Mouse (Mus musculus) midbrain, embryonic 10.5 days (tissue): ENCODE results near the gene S1pr4. TPM values are rescaled to one million over a fixed set of nuclear protein-coding genes. Genes with fewer than 3 reads are reported as not detected.

Experiments used
- DNase-seq: peaks from one replicate; pipeline ENCODE4 v3.0.0-alpha.2; 2017; ENCODE audit warnings: low spot score
- H3K27ac ChIP-seq: fragments of 300-500 bp; sonication (generic); replicated peaks from 2 replicates; pipeline ENCODE4 v1.5.1; 2016; ENCODE audit warnings: mild to moderate bottlenecking
- H3K27me3 ChIP-seq: fragments of 300-500 bp; sonication (generic); 2 replicates; pipeline ENCODE4 v1.6.1; 2016; ENCODE audit warnings: low read depth, mild to moderate bottlenecking; ENCODE audit not compliant: poor library complexity, severe bottlenecking
- H3K36me3 ChIP-seq: fragments of 300-500 bp; sonication (generic); 2 replicates; pipeline ENCODE4 v1.6.1; 2016; ENCODE audit warnings: mild to moderate bottlenecking, moderate library complexity
- H3K4me1 ChIP-seq: fragments of 300-500 bp; sonication (generic); 2 replicates; pipeline ENCODE4 v1.6.1; 2016
- H3K4me3 ChIP-seq: fragments of 300-500 bp; sonication (generic); 2 replicates; pipeline ENCODE4 v1.5.1; 2016; ENCODE audit warnings: mild to moderate bottlenecking, moderate library complexity
- H3K9me3 ChIP-seq: fragments of 300-500 bp; sonication (generic); replicated peaks from 2 replicates; pipeline ENCODE4 v1.6.1; 2016; ENCODE audit warnings: mild to moderate bottlenecking
- WGBS: fragments of 180-500 bp; shearing (Covaris S2); methylation state at CpG from one replicate; pipeline ENCODE4 v1.1.7; 2016; 5-methylcytosine and 5-hydroxymethylcytosine counted together
- polyA plus RNA-seq: library from polyadenylated mRNA; unstranded; fragments of >200 nt; fragmentation: Nextera tagmentation; extraction: Ambion mirVana; gene quantifications from 2 replicates; pipeline ENCODE4 v1.2.1, GENCODE M21; 2016

Gene S1pr4
- polyA plus RNA-seq, 1 experiment from 2014 or later, result 0.37 TPM

- Histone ChIP-seq H3K4me3 (peak within 1 kb of the TSS; percentile 65), H3K9me3 (no peaks in the 10 kb centered on the region), H3K27ac (peak within 1 kb of the TSS; percentile 90), H3K27me3 (no peaks in the 10 kb centered on the region), H3K4me1 (peaks cover 45% of the 10 kb centered on the region), H3K36me3 (peaks cover 28% of the 10 kb centered on the region)
- peak; percentile 98 for DNase-seq
- whole genome bisulfite sequencing, result under 1% methylated on average over 45 of the region's 45 CpGs
Measured at GRCm38 (mm10) chr10:81496264-81496901, 3.5 kb downstream of the S1pr4 start, which contains the start of gene Ncln. Ncln (minus strand) TSS chr10:81496392.

- H3K4me1 ChIP-seq, result peaks cover 45% of the 10 kb centered on the region
- no peaks in the 10 kb centered on the region for H3K9me3 ChIP-seq
- 2% methylated on average over 41 of the region's 41 CpGs for WGBS
- no peak for DNase-seq
- no peaks in the 10 kb centered on the region for H3K27me3 ChIP-seq
- H3K4me3 ChIP-seq, result peak overlapping the region; percentile 65
- H3K27ac ChIP-seq, result peak overlapping the region; percentile 90
- H3K36me3 ChIP-seq, result peaks cover 35% of the 10 kb centered on the region
Measured at GRCm38 (mm10) chr10:81495616-81496263, 4.2 kb downstream of the S1pr4 start.

GRCm38 (mm10) chr10:81495151-81495550 is 4.8 kb downstream of the S1pr4 start:
- WGBS, result 81% methylated on average over 6 of the region's 6 CpGs
- no peaks in the 10 kb centered on the region for H3K9me3 ChIP-seq
- peaks cover 45% of the 10 kb centered on the region for H3K4me1 ChIP-seq
- no peaks in the 10 kb centered on the region for H3K27me3 ChIP-seq
- peak overlapping the region; percentile 90 for H3K27ac ChIP-seq
- peaks cover 41% of the 10 kb centered on the region for H3K36me3 ChIP-seq
- peak overlapping the region; percentile 65 for H3K4me3 ChIP-seq
- no peak for DNase-seq

- DNase-seq, result no peak
- WGBS, result 91% methylated on average over 11 of the region's 11 CpGs
- no peak overlapping the region for H3K27ac ChIP-seq
- H3K4me1 ChIP-seq, result peaks cover 45% of the 10 kb centered on the region
- H3K27me3 ChIP-seq, result no peaks in the 10 kb centered on the region
- H3K9me3 ChIP-seq, result no peaks in the 10 kb centered on the region
- H3K4me3 ChIP-seq, result peak overlapping the region; percentile 65
- peaks cover 48% of the 10 kb centered on the region for H3K36me3 ChIP-seq
Measured at GRCm38 (mm10) chr10:81494260-81495041, 5.5 kb downstream of the S1pr4 start.

- no peaks in the 10 kb centered on the region for H3K27me3 ChIP-seq
- H3K36me3 ChIP-seq, result peaks cover 55% of the 10 kb centered on the region
- H3K4me3 ChIP-seq, result 0 out of 2 replicates have a peak overlapping the region, but pooled peaks have one; percentile 65
- WGBS, result 81% methylated on average over 8 of the region's 8 CpGs
- H3K4me1 ChIP-seq, result peaks cover 38% of the 10 kb centered on the region
- H3K9me3 ChIP-seq, result no peaks in the 10 kb centered on the region
- DNase-seq, result no peak
- no peak overlapping the region for H3K27ac ChIP-seq
Measured at GRCm38 (mm10) chr10:81493601-81494220, 6.2 kb downstream of the S1pr4 start.

- H3K9me3 ChIP-seq, result no peaks in the 10 kb centered on the region
- peaks cover 65% of the 10 kb centered on the region for H3K36me3 ChIP-seq
- DNase-seq, result no peak
- H3K27ac ChIP-seq, result no peak overlapping the region
- peaks cover 34% of the 10 kb centered on the region for H3K4me1 ChIP-seq
- H3K27me3 ChIP-seq, result no peaks in the 10 kb centered on the region
- H3K4me3 ChIP-seq, result no peak overlapping the region
- 89% methylated on average over 11 of the region's 11 CpGs for WGBS
Measured at GRCm38 (mm10) chr10:81492606-81493240, 7.2 kb downstream of the S1pr4 start.

- H3K36me3 ChIP-seq, result peaks cover 82% of the 10 kb centered on the region
- peaks cover 24% of the 10 kb centered on the region for H3K4me1 ChIP-seq
- no peak overlapping the region for H3K27ac ChIP-seq
- no peaks in the 10 kb centered on the region for H3K9me3 ChIP-seq
- no peaks in the 10 kb centered on the region for H3K27me3 ChIP-seq
- no peak overlapping the region for H3K4me3 ChIP-seq
- 91% methylated on average over 9 of the region's 9 CpGs for WGBS
- no peak for DNase-seq
Measured at GRCm38 (mm10) chr10:81491018-81491417, 8.9 kb downstream of the S1pr4 start.

- H3K27me3 ChIP-seq, result no peaks in the 10 kb centered on the region
- H3K36me3 ChIP-seq, result peaks cover 84% of the 10 kb centered on the region
- WGBS, result 89% methylated on average over 14 of the region's 14 CpGs
- no peak overlapping the region for H3K4me3 ChIP-seq
- H3K27ac ChIP-seq, result no peak overlapping the region
- H3K9me3 ChIP-seq, result no peaks in the 10 kb centered on the region
- H3K4me1 ChIP-seq, result peaks cover 19% of the 10 kb centered on the region
- DNase-seq, result no peak
Measured at GRCm38 (mm10) chr10:81489941-81490340, 10.0 kb downstream of the S1pr4 start.

GRCm38 (mm10) chr10:81488081-81488480 is 11.9 kb downstream of the S1pr4 start:
- no peak overlapping the region for H3K27ac ChIP-seq
- DNase-seq, result no peak
- H3K36me3 ChIP-seq, result peaks cover 72% of the 10 kb centered on the region
- WGBS, result 88% methylated on average over 11 of the region's 11 CpGs
- H3K9me3 ChIP-seq, result no peaks in the 10 kb centered on the region
- H3K4me1 ChIP-seq, result peaks cover 13% of the 10 kb centered on the region
- H3K4me3 ChIP-seq, result no peak overlapping the region
- H3K27me3 ChIP-seq, result no peaks in the 10 kb centered on the region

- DNase-seq, result no peak
- Histone ChIP-seq H3K27ac (no peak overlapping the region), H3K4me1 (peaks cover 27% of the 10 kb centered on the region), H3K36me3 (peaks cover 56% of the 10 kb centered on the region), H3K4me3 (no peak overlapping the region), H3K27me3 (peaks cover 10% of the 10 kb centered on the region), H3K9me3 (no peaks in the 10 kb centered on the region)
- WGBS, result 88% methylated on average over 10 of the region's 10 CpGs
Measured at GRCm38 (mm10) chr10:81486496-81486895, 13.4 kb downstream of the S1pr4 start.

- 74% methylated on average over 7 of the region's 7 CpGs for WGBS
- Histone ChIP-seq H3K27ac (peak overlapping the region; percentile 43; the same call in 1 of the 2 replicates), H3K4me1 (peaks cover 32% of the 10 kb centered on the region), H3K9me3 (no peaks in the 10 kb centered on the region), H3K36me3 (peaks cover 47% of the 10 kb centered on the region), H3K27me3 (peaks cover 20% of the 10 kb centered on the region), H3K4me3 (peak overlapping the region; percentile 12; the same call in 1 of the 2 replicates)
- no peak for DNase-seq
Measured at GRCm38 (mm10) chr10:81485479-81486018, 14.4 kb downstream of the S1pr4 start.

GRCm38 (mm10) chr10:81485060-81485449 is 14.9 kb downstream of the S1pr4 start:
- Histone ChIP-seq H3K4me3 (peak overlapping the region; percentile 12; the same call in 1 of the 2 replicates), H3K4me1 (peaks cover 37% of the 10 kb centered on the region), H3K9me3 (no peaks in the 10 kb centered on the region), H3K27me3 (peaks cover 24% of the 10 kb centered on the region), H3K27ac (peak overlapping the region; percentile 43; the same call in 1 of the 2 replicates), H3K36me3 (peaks cover 42% of the 10 kb centered on the region)
- 43% methylated on average over 2 of the region's 2 CpGs for WGBS
- no peak for DNase-seq
